Mouse (Mus musculus) midbrain, postnatal 0 days (tissue): ENCODE data around the gene Abraxas2. TPM values are rescaled to one million over a fixed set of nuclear protein-coding genes. Genes with fewer than 3 reads are reported as not detected.
A peak's percentile ranks its signal among the peaks of the same experiment; 100 is the strongest.

Source experiments
- ATAC-seq: fragments of 200-750 bp; cut with Nextera tagmentation; 2 replicates; pipeline ENCODE4 v1.8.0; 2017; ENCODE audit warnings: moderate number of reproducible peaks, mild to moderate bottlenecking, moderate TSS enrichment, moderate library complexity; ENCODE audit not compliant: low FRiP score
- DNase-seq: peaks from one replicate; pipeline ENCODE4 v3.0.0-alpha.2; 2015; ENCODE audit warnings: low spot score
- H3K27ac ChIP-seq: fragments of 300-500 bp; sonication (generic); 2 replicates; pipeline ENCODE4 v1.5.1; 2014; ENCODE audit warnings: low read depth, mild to moderate bottlenecking, low read length, mixed read lengths
- H3K27me3 ChIP-seq: fragments of 300-500 bp; sonication (generic); 2 replicates; pipeline ENCODE4 v1.6.1; 2014; ENCODE audit warnings: low read length, control low read depth, mixed read lengths; ENCODE audit not compliant: insufficient read depth
- H3K36me3 ChIP-seq: fragments of 300-500 bp; sonication (generic); 2 replicates; pipeline ENCODE4 v1.6.1; 2014; ENCODE audit warnings: low read length, control low read depth, mixed read lengths; ENCODE audit not compliant: insufficient read depth
- H3K4me1 ChIP-seq: fragments of 300-500 bp; sonication (generic); 2 replicates; pipeline ENCODE4 v1.6.1; 2014; ENCODE audit warnings: mild to moderate bottlenecking, control low read depth, antibody characterized with exemption, low read length, mixed read lengths; ENCODE audit not compliant: insufficient read depth
- H3K4me2 ChIP-seq: fragments of 300-500 bp; sonication (generic); 2 replicates; pipeline ENCODE4 v1.6.1; 2014; ENCODE audit warnings: low read depth, mild to moderate bottlenecking, low read length, mixed read lengths; ENCODE audit not compliant: poor library complexity, severe bottlenecking
- H3K4me3 ChIP-seq: fragments of 300-500 bp; sonication (generic); 2 replicates; pipeline ENCODE4 v1.5.1; 2014; ENCODE audit warnings: low read depth, mild to moderate bottlenecking, low read length, moderate library complexity
- H3K9ac ChIP-seq: fragments of 300-500 bp; sonication (generic); replicated peaks from 2 replicates; pipeline ENCODE4 v1.6.1; 2014; ENCODE audit warnings: mild to moderate bottlenecking, low read length, moderate library complexity, mixed read lengths; ENCODE audit not compliant: poor library complexity, severe bottlenecking
- H3K9me3 ChIP-seq: fragments of 300-500 bp; sonication (generic); 2 replicates; pipeline ENCODE4 v1.6.1; 2016; ENCODE audit warnings: low read length, control low read depth
- CTCF ChIP-seq: IDR thresholded peaks from 2 replicates; pipeline ENCODE4 v1.5.1; 2016; ENCODE audit warnings: antibody characterized with exemption, mild to moderate bottlenecking
- WGBS: fragments of 180-500 bp; shearing (Covaris S2); extraction: QIAGEN DNeasy Blood & Tissue Kit; methylation state at CpG from one replicate; pipeline ENCODE4 v1.1.7; 2014; 5-methylcytosine and 5-hydroxymethylcytosine counted together
- polyA plus RNA-seq: library from polyadenylated mRNA; unstranded; fragments of >200 nt; fragmentation: Nextera tagmentation; extraction: Ambion mirVana; gene quantifications from 2 replicates; pipeline ENCODE4 v1.2.1, GENCODE M21; 2015
- total RNA-seq: library from RNA; depleted of rRNA; stranded (reverse); fragments of >200 nt; gene quantifications from 2 replicates; pipeline ENCODE4 v1.2.3, GENCODE M21; 2014

Gene Abraxas2
- total and polyA plus RNA-seq, 2 experiments from 2014 or later, result 28.8 to 31.1 TPM

DNA sequence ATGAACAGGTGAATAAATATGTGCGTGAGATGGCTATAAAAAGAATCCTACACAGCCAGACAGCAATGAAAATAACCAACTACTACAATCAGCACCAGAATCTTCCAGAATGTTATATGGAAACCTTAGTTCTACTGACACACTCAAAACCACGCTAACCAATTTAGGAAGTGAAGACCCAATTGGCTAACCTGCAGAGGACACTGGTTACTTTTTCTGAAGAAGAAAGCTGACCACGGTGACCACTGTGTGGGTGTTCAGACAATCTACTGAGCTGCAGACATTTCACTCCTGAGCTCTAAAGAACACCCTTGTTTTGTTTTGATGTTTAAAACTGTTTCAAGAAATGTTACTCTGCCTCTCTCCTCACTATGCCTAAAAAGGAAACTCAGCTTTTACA, 15.9 kb upstream of the Abraxas2 start:
- H3K27ac ChIP-seq, result no peak overlapping the region
- H3K4me2 ChIP-seq, result no peak overlapping the region
- H3K4me1 ChIP-seq, result no peaks in the 10 kb centered on the region
- no peak for TF ChIP-seq CTCF
- peaks cover 11% of the 10 kb centered on the region; the same call in 1 of the 2 replicates for H3K36me3 ChIP-seq
- DNase-seq (no peak), ATAC-seq (no peak)
- H3K9ac ChIP-seq, result no peak overlapping the region
- 97% methylated on average over 3 of the region's 3 CpGs for WGBS
- H3K27me3 ChIP-seq, result no peaks in the 10 kb centered on the region
- no peak overlapping the region for H3K4me3 ChIP-seq
- no peaks in the 10 kb centered on the region for H3K9me3 ChIP-seq

DNA sequence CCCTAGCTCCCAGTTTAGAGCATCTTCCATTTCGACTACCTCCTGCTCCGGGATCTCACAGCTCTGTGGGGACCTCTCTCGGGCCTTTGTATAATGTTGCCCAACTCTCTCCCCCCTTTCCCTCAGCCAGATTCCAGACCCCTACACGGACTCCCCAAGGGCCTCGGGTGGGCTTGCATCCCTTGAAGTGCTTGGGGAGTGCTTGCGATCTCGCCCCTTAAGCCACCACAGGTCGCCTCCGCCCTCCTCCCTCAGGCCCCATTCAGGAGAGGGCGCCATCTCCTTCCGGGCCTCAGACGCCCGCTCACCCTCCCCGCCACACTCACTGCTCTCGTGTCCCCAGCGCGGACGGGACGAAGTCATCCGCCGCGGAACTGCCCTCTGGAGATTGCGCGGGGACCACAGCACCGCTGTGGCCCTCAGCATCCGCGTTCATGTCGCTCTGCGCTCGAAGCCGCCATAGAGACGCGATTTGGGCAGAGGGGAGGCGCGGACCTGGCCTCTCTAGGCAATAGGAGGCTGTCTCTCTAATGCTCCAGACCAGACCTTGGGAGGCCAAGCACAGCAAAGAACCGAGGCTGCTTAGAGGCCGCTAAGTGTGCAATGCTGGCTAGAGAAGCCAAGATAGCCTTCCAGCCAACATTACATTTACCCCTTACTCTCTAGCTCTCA, 6.7 kb upstream of the Abraxas2 start, which contains the start of gene Eef1akmt2:
Gene Eef1akmt2 (minus strand): TSS at position 501 of the 672 bp plus-strand sequence.
- under 1% methylated on average over 37 of the region's 37 CpGs for WGBS
- Histone ChIP-seq H3K27ac (peak within 1 kb of the TSS; percentile 97), H3K9me3 (no peaks in the 10 kb centered on the region), H3K4me1 (no peaks in the 10 kb centered on the region), H3K27me3 (no peaks in the 10 kb centered on the region), H3K4me3 (peak within 1 kb of the TSS; percentile 80), H3K4me2 (peak within 1 kb of the TSS; percentile 70), H3K36me3 (peaks cover 9% of the 10 kb centered on the region; the same call in 1 of the 2 replicates), H3K9ac (peak within 1 kb of the TSS; percentile 94)
- DNase-seq (peak; percentile 94), ATAC-seq (peak; percentile 93)
- peak; percentile 54 for TF ChIP-seq CTCF

DNA sequence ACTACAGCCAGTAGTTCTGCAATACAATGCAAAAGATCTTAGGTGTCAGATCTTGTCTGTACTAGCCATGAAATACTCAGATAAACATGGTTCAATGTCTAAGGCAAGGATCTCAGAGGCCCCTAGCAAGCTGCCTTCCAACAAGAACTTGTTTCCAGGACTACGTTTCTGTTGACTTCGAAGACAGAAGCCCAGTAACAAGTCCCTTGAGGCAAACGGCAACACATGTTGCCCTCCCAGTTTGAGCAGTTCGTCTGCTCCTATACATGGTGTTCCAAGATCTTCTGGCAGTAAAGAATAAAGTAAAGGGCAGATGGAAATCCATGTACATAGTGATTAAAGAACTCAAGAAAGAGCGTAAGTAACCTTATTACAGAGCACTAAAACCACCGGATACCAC, 5.7 kb upstream of the Abraxas2 start:
- no peak overlapping the region for H3K4me3 ChIP-seq
- 76% methylated on average over 6 of the region's 6 CpGs for WGBS
- no peaks in the 10 kb centered on the region for H3K4me1 ChIP-seq
- H3K27ac ChIP-seq, result peak overlapping the region; percentile 97
- peak; percentile 54 for DNase-seq
- no peaks in the 10 kb centered on the region for H3K27me3 ChIP-seq
- H3K4me2 ChIP-seq, result no peak overlapping the region
- H3K9ac ChIP-seq, result no peak overlapping the region
- H3K36me3 ChIP-seq, result peaks cover 5% of the 10 kb centered on the region; the same call in 1 of the 2 replicates
- TF ChIP-seq CTCF, result no peak
- no peaks in the 10 kb centered on the region for H3K9me3 ChIP-seq
- ATAC-seq, result no peak

DNA sequence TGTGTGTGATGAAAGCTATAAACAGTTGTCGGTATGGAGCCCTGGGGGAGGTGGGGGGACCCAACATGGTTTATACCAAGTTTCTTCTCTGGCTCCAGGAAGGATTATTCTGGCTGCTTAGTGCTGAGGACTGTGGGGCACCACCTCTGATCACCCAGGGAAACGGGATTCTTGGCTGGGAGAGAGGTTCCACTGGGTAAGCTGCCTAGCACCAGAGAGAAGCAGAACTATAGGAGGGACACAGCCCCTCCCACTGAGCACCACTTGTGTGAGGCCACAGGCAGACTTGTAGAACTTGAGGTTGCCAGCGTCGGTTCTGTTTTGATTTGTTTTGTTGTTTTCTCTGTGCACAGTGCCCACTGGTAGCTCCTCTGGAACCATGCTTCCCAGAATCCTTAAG, 5.1 kb upstream of the Abraxas2 start:
- H3K4me2 ChIP-seq, result no peak overlapping the region
- peaks cover 5% of the 10 kb centered on the region; the same call in 1 of the 2 replicates for H3K36me3 ChIP-seq
- TF ChIP-seq CTCF, result no peak
- WGBS, result 62% methylated on average over 4 of the region's 4 CpGs
- ATAC-seq (peak; percentile 64; the same call in 1 of the 2 replicates), DNase-seq (peak; percentile 76)
- no peaks in the 10 kb centered on the region; the same call in 1 of the 2 replicates for H3K4me1 ChIP-seq
- no peak overlapping the region for H3K9ac ChIP-seq
- H3K9me3 ChIP-seq, result no peaks in the 10 kb centered on the region
- H3K27me3 ChIP-seq, result no peaks in the 10 kb centered on the region
- peak overlapping the region; percentile 97 for H3K27ac ChIP-seq
- no peak overlapping the region for H3K4me3 ChIP-seq

DNA sequence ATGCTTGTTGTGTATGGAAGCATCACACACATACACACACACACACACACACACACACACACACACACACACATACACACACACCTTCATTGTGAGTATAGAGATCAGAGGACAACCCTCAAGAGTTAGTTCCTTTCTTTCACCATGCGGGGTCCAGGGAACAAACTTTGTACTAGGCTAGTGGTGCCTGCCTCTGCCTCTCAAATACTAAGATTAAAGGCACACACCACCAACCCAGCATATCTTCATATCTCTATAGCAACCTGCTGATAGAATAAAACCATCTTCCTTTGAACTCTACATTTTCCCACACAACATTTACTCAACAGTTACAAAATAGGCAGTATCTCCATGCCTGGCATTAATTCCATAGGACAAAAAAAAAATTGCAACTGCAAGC, 2.9 kb upstream of the Abraxas2 start:
- Histone ChIP-seq H3K27me3 (no peaks in the 10 kb centered on the region), H3K9me3 (no peaks in the 10 kb centered on the region), H3K4me3 (no peak overlapping the region), H3K27ac (no peak overlapping the region), H3K36me3 (no peaks in the 10 kb centered on the region), H3K4me2 (no peak overlapping the region), H3K4me1 (peaks cover 8% of the 10 kb centered on the region; the same call in 1 of the 2 replicates), H3K9ac (no peak overlapping the region)
- 60% methylated on average over 1 of the region's 1 CpGs for WGBS
- DNase-seq, result no peak
- ATAC-seq, result no peak
- TF ChIP-seq CTCF, result no peak

DNA sequence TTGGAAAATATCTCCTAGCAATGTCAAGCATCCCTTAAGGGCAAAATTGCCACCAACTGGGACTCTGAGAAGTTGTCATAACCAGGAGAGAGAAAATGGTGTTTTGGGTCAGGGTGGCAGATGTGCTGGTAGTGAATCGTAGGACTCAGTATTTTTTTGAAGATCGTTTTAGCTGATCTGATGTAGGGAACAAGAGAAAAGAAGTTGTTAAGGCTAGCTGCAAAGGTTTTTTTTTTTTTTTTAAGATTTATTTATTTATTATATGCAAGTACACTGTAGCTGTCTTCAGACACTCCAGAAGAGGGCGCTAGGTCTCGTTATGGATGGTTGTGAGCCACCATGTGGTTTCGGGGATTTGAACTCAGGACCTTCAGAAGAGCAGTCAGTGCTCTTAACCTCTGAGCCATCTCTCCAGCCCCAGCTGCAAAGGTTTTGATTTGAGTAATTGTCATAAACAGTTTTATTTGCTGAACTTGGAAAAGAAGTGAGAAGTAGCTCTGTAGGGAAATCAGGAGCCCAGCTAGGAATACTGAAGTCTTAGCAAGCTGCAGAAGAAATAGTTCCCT, 899 bp upstream of the Abraxas2 start:
- Histone ChIP-seq H3K4me1 (peaks cover 8% of the 10 kb centered on the region; the same call in 1 of the 2 replicates), H3K36me3 (no peaks in the 10 kb centered on the region), H3K4me2 (no peak overlapping the region), H3K9me3 (no peaks in the 10 kb centered on the region), H3K27me3 (no peaks in the 10 kb centered on the region), H3K9ac (no peak overlapping the region), H3K4me3 (no peak overlapping the region), H3K27ac (no peak overlapping the region)
- peak; percentile 5 for DNase-seq
- no peak for ATAC-seq
- peak; percentile 33 for TF ChIP-seq CTCF
- WGBS, result 75% methylated on average over 5 of the region's 5 CpGs
